ENCODE assay signal across 9 mouse cellular contexts in the genomic region with DNA sequence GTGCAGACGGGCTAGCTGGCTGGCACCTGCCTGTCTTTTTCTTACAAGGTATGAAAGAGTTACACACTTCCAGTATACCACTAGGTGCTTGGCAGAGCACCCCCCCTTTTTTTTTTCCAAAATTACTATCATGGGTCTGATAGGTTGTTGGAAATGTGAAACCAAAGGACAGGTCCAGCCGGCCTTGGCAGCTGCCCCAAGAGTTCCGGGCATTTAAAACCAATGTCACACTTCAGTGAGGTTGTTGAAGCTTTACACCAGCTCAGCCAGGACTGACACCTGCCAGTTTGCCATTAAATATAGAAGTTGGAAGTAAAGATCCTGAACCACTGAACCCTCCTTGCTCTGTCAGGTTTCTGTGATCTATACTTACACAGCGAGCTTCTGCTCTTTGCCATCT. TPM values are rescaled to one million over a fixed set of nuclear protein-coding genes. Genes with fewer than 3 reads are reported as not detected.
A peak's percentile ranks its signal among the peaks of the same experiment; 100 is the strongest.
DNase-seq lines count a peak whose midpoint lies in the region; ATAC-seq and TF ChIP-seq lines count a peak whose summit lies in the region.
"Had no signal": no experiment of that assay in that cellular context is flagged by ENCODE, and none has a peak within 500 bp of the region (broad histone marks: within the 10 kb centered on the region; RNA-seq: fewer than 3 reads in every experiment).

No protein-coding gene starts in this region.

- H3K4me3 ChIP-seq in layer of hippocampus, adult 2 months, result peak overlapping the region; percentile 43
- H3K4me3 ChIP-seq in heart, embryonic 15.5 days, result no peak overlapping the region
- H3K4me3 ChIP-seq in kidney, embryonic 14.5 days (ENCODE audit: low read length), result no peak overlapping the region
- H3K4me3 ChIP-seq in neural tube, embryonic 13.5 days, result peak overlapping the region; percentile 50

- WGBS in heart, embryonic 15.5 days, result 63% methylated on average over 4 of the region's 4 CpGs
- WGBS in kidney, embryonic 14.5 days, result 45% methylated on average over 4 of the region's 4 CpGs
- WGBS in neural tube, embryonic 13.5 days, result 47% methylated on average over 4 of the region's 4 CpGs

- peaks cover 4% of the 10 kb centered on the region; the same call in 1 of the 2 replicates for H3K36me3 ChIP-seq in heart, embryonic 15.5 days
- H3K36me3 ChIP-seq in kidney, embryonic 14.5 days (ENCODE audit: control insufficient read depth, insufficient read depth, low read length), result peaks cover 15% of the 10 kb centered on the region; the same call in 1 of the 2 replicates
- H3K36me3 ChIP-seq in neural tube, embryonic 13.5 days, result peaks cover 46% of the 10 kb centered on the region

- no peaks in the 10 kb centered on the region for H3K27me3 ChIP-seq in heart, embryonic 15.5 days
- no peaks in the 10 kb centered on the region for H3K27me3 ChIP-seq in kidney, embryonic 14.5 days (ENCODE audit: control insufficient read depth, insufficient read depth, low read length)
- no peaks in the 10 kb centered on the region for H3K27me3 ChIP-seq in neural tube, embryonic 13.5 days

- no peaks in the 10 kb centered on the region for H3K9me3 ChIP-seq in heart, embryonic 15.5 days (replicated peaks)
- H3K9me3 ChIP-seq in kidney, embryonic 14.5 days (ENCODE audit: control insufficient read depth, low read length), result no peaks in the 10 kb centered on the region
- no peaks in the 10 kb centered on the region for H3K9me3 ChIP-seq in neural tube, embryonic 13.5 days

- TF ChIP-seq CTCF in layer of hippocampus, adult 2 months (conservative IDR thresholded peaks at IDR 0.05), result no peak

- 0 out of 2 replicates have a peak overlapping the region, but pooled peaks have one; percentile 15 for H3K4me2 ChIP-seq in heart, embryonic 15.5 days
- H3K4me2 ChIP-seq in kidney, embryonic 14.5 days (replicated peaks; ENCODE audit: low read depth, low read length), result peak overlapping the region; percentile 11; the same call in 1 of the 2 replicates
- peak overlapping the region; percentile 98 for H3K4me2 ChIP-seq in neural tube, embryonic 13.5 days

- peak overlapping the region; percentile 64; the same call in 1 of the 2 replicates for H3K27ac ChIP-seq in layer of hippocampus, adult 2 months
- no peak overlapping the region for H3K27ac ChIP-seq in heart, embryonic 15.5 days
- no peak overlapping the region for H3K27ac ChIP-seq in kidney, embryonic 14.5 days (ENCODE audit: low read depth, low read length)
- H3K27ac ChIP-seq in neural tube, embryonic 13.5 days (replicated peaks), result no peak overlapping the region

- ATAC-seq in heart, embryonic 15.5 days (replicated peaks; ENCODE audit: insufficient number of reproducible peaks, insufficient read depth, low FRiP score, low read depth), result no peak
- no peak for ATAC-seq in kidney, embryonic 14.5 days (ENCODE audit: low FRiP score, low TSS enrichment)
- ATAC-seq in neural tube, embryonic 13.5 days (ENCODE audit: low read depth), result no peak
- no peak for ATAC-seq in frontal cortex, adult (ENCODE audit: low TSS enrichment)

- no peak for DNase-seq in layer of hippocampus, adult 2 months (ENCODE audit: low spot score in 2 of 2)
- DNase-seq in layer of hippocampus, postnatal 25 days (ENCODE audit: extremely low spot score in 1 of 2, low spot score in 1 of 2), result no peak
- DNase-seq in urinary bladder, adult 2 months (ENCODE audit: low spot score), result no peak
- no peak for DNase-seq in cerebellum, adult 11-12 months
- DNase-seq: lung, postnatal 36 days had no signal

- peaks cover 16% of the 10 kb centered on the region for H3K4me1 ChIP-seq in heart, embryonic 15.5 days (replicated peaks)
- H3K4me1 ChIP-seq in kidney, embryonic 14.5 days (ENCODE audit: control insufficient read depth, insufficient read depth, low read length), result peaks cover 13% of the 10 kb centered on the region
- peaks cover 37% of the 10 kb centered on the region for H3K4me1 ChIP-seq in neural tube, embryonic 13.5 days (replicated peaks)

- H3K9ac ChIP-seq in heart, embryonic 15.5 days, result no peak overlapping the region
- H3K9ac ChIP-seq in kidney, embryonic 14.5 days (ENCODE audit: low read depth, low read length), result no peak overlapping the region
- H3K9ac ChIP-seq in neural tube, embryonic 13.5 days, result peak overlapping the region; percentile 59

RNA-seq across cellular contexts. Expression of a gene that starts 4.6 kb away (rescaled TPM):
- total RNA-seq in layer of hippocampus, adult 2 months (2021), result 100 to 1,000 TPM; 227 to 233 TPM
- total RNA-seq in layer of hippocampus, postnatal 25 days (2021), result 100 to 1,000 TPM; 319 to 347 TPM
- 36.0 and 42.3 TPM in 2 replicates for polyA plus RNA-seq in heart, embryonic 15.5 days (2015; fragmentation: Nextera tagmentation; extraction: Ambion mirVana)
- 17.4 and 23.6 TPM in 2 replicates for polyA plus RNA-seq in kidney, embryonic 14.5 days (2014; fragmentation: Nextera tagmentation; extraction: Ambion mirVana)
- 644 and 732 TPM in 2 replicates for polyA plus RNA-seq in neural tube, embryonic 13.5 days (2015; fragmentation: Nextera tagmentation; extraction: Ambion mirVana)
- 8.7 and 13.3 TPM in 2 replicates for polyA plus RNA-seq in urinary bladder, adult 2 months (2012; rRNA removed)

RNA-seq across cellular contexts. Expression of a gene that starts 37.1 kb away (rescaled TPM):
- total RNA-seq in layer of hippocampus, adult 2 months (2021), result 10 to 100 TPM; 23.7 to 23.9 TPM
- 10 to 100 TPM; 26.2 to 26.7 TPM for total RNA-seq in layer of hippocampus, postnatal 25 days (2021)
- 65.3 and 76.5 TPM in 2 replicates for polyA plus RNA-seq in heart, embryonic 15.5 days (2015; fragmentation: Nextera tagmentation; extraction: Ambion mirVana)
- polyA plus RNA-seq in kidney, embryonic 14.5 days (2014; fragmentation: Nextera tagmentation; extraction: Ambion mirVana), result 84.6 and 100 TPM in 2 replicates
- 94.7 and 95.4 TPM in 2 replicates for polyA plus RNA-seq in neural tube, embryonic 13.5 days (2015; fragmentation: Nextera tagmentation; extraction: Ambion mirVana)
- polyA plus RNA-seq in urinary bladder, adult 2 months (2012; rRNA removed), result 61.5 and 69.2 TPM in 2 replicates

RNA-seq across cellular contexts. Expression of a gene that starts 47.9 kb away (rescaled TPM):
- 1,000 to 10,000 TPM in 1 of 2 experiments, 100 to 1,000 TPM in 1; 962 to 1,047 TPM for total RNA-seq in layer of hippocampus, adult 2 months (2021)
- total RNA-seq in layer of hippocampus, postnatal 25 days (2021), result 1,000 to 10,000 TPM; 1,288 to 1,354 TPM
- 136 and 170 TPM in 2 replicates for polyA plus RNA-seq in heart, embryonic 15.5 days (2015; fragmentation: Nextera tagmentation; extraction: Ambion mirVana)
- polyA plus RNA-seq in kidney, embryonic 14.5 days (2014; fragmentation: Nextera tagmentation; extraction: Ambion mirVana), result 62.1 and 73.4 TPM in 2 replicates
- polyA plus RNA-seq in neural tube, embryonic 13.5 days (2015; fragmentation: Nextera tagmentation; extraction: Ambion mirVana), result 1,875 and 2,016 TPM in 2 replicates
- 140 and 213 TPM in 2 replicates for polyA plus RNA-seq in urinary bladder, adult 2 months (2012; rRNA removed)

Comparison
In these comparisons a context has a peak if more than half of its experiments do, and no peak if none do; other contexts are left out.
1. H3K4me3 ChIP-seq: peak in layer of hippocampus, adult 2 months (single experiment) and neural tube, embryonic 13.5 days (single experiment); none in heart, embryonic 15.5 days (single experiment) and kidney, embryonic 14.5 days (single experiment).
2. H3K4me2 ChIP-seq: peak in every context shown above with its lines; median percentile 98 in neural tube, embryonic 13.5 days; 15 in heart, embryonic 15.5 days; 11 in kidney, embryonic 14.5 days.
3. RNA of a gene that starts 4.6 kb away (polyA plus RNA-seq): 644 to 732 TPM in neural tube, embryonic 13.5 days; 36.0 to 42.3 TPM in heart, embryonic 15.5 days, 17.4 to 23.6 TPM in kidney, embryonic 14.5 days and 8.7 to 13.3 TPM in urinary bladder, adult 2 months; every median in the first group is over 10 times any median in the second.